Mouse (Mus musculus) olfactory bulb, adult 2 months (tissue): ENCODE results near the gene Tuba1c. TPM values are rescaled to one million over a fixed set of nuclear protein-coding genes. Genes with fewer than 3 reads are reported as not detected.

Experiments
- H3K27ac ChIP-seq: fragments of 200-500 bp; 2 replicates; pipeline ENCODE4 v1.5.1; 2012; ENCODE audit warnings: low read depth, low read length; ENCODE audit not compliant: insufficient read depth
- H3K4me1 ChIP-seq: fragments of 200-500 bp; 2 replicates; pipeline ENCODE4 v1.6.1; 2012; ENCODE audit warnings: low read length; ENCODE audit not compliant: control insufficient read depth, insufficient read depth
- H3K4me3 ChIP-seq: fragments of 200-500 bp; 2 replicates; pipeline ENCODE4 v1.5.1; 2012; ENCODE audit warnings: mild to moderate bottlenecking, low read depth, low read length, moderate library complexity; ENCODE audit not compliant: insufficient read depth
- CTCF ChIP-seq: fragments of 200-500 bp; IDR thresholded peaks from 2 replicates; pipeline ENCODE4 v1.5.1; 2012; ENCODE audit warnings: low read depth, mild to moderate bottlenecking, low read length, moderate library complexity; ENCODE audit not compliant: insufficient read depth
- POLR2A ChIP-seq: fragments of 200-500 bp; IDR thresholded peaks from 2 replicates; pipeline ENCODE4 v1.6.1; 2012; ENCODE audit warnings: mild to moderate bottlenecking, low read depth, low read length, moderate library complexity; ENCODE audit not compliant: insufficient read depth
- WGBS: fragments of 180-500 bp; shearing (Covaris S2); methylation state at CpG from one replicate; pipeline ENCODE4 v1.1.7; 2018; 5-methylcytosine and 5-hydroxymethylcytosine counted together
- polyA plus RNA-seq: library from polyadenylated mRNA; stranded (reverse); fragments of >200 nt; gene quantifications from 2 replicates; pipeline ENCODE4 v1.2.4, GENCODE M21; 2012; ENCODE audit warnings: low replicate concordance; ENCODE audit not compliant: missing spikeins, insufficient read depth, insufficient read length

Tuba1c gene
- polyA plus RNA-seq, 1 experiment: not detected

- no peak for TF ChIP-seq POLR2A
- TF ChIP-seq CTCF: no peak
- 82% methylated on average over 9 of the region's 9 CpGs for WGBS
- peaks cover 17% of the 10 kb centered on the region for H3K4me1 ChIP-seq
- no peak overlapping the region for H3K4me3 ChIP-seq
- no peak overlapping the region for H3K27ac ChIP-seq
These were observed 34.7 kb upstream of the Tuba1c start for GRCm38 (mm10) chr15:98994957-98995520.

- TF ChIP-seq POLR2A: no peak
- no peak for TF ChIP-seq CTCF
- H3K4me1 ChIP-seq: peaks cover 13% of the 10 kb centered on the region
- H3K4me3 ChIP-seq: no peak overlapping the region
- WGBS: 70% methylated on average over 7 of the region's 7 CpGs
- no peak overlapping the region for H3K27ac ChIP-seq
These were observed 32.9 kb upstream of the Tuba1c start for GRCm38 (mm10) chr15:98996840-98997239.

GRCm38 (mm10) chr15:98997938-98998774, 31.5 kb upstream of the Tuba1c start:
- TF ChIP-seq CTCF (no peak), POLR2A (no peak)
- H3K4me1 ChIP-seq: peaks cover 8% of the 10 kb centered on the region
- 58% methylated on average over 13 of the region's 13 CpGs for WGBS
- no peak overlapping the region for H3K4me3 ChIP-seq
- no peak overlapping the region; the same call in 1 of the 2 replicates for H3K27ac ChIP-seq

GRCm38 (mm10) chr15:98998775-98999157, 30.9 kb upstream of the Tuba1c start:
- no peak for TF ChIP-seq POLR2A
- no peak for TF ChIP-seq CTCF
- WGBS: 47% methylated on average over 6 of the region's 6 CpGs
- no peak overlapping the region for H3K27ac ChIP-seq

GRCm38 (mm10) chr15:99000535-99001283, 29.0 kb upstream of the Tuba1c start:
- 34% methylated on average over 14 of the region's 14 CpGs for WGBS
- H3K27ac ChIP-seq: no peak overlapping the region
- H3K4me1 ChIP-seq: peaks cover 8% of the 10 kb centered on the region
- TF ChIP-seq CTCF: no peak
- TF ChIP-seq POLR2A: no peak
- no peak overlapping the region for H3K4me3 ChIP-seq

More at GRCm38 (mm10) chr15:98998775-98999157, 30.9 kb upstream of the Tuba1c start:
- H3K4me3 ChIP-seq: no peak overlapping the region
- peaks cover 8% of the 10 kb centered on the region for H3K4me1 ChIP-seq

- Histone ChIP-seq H3K4me3 (peak overlapping the region; percentile 21), H3K27ac (no peak overlapping the region), H3K4me1 (peaks cover 8% of the 10 kb centered on the region)
- 18% methylated on average over 17 of the region's 17 CpGs for WGBS
- TF ChIP-seq CTCF (no peak), POLR2A (no peak)
These were observed 28.2 kb upstream of the Tuba1c start for GRCm38 (mm10) chr15:99001451-99001931.

- no peak for TF ChIP-seq POLR2A
- TF ChIP-seq CTCF: 0 out of 2 replicates have a peak, but pooled peaks have one; percentile 9
- no peak overlapping the region for H3K4me3 ChIP-seq
- H3K4me1 ChIP-seq: peaks cover 8% of the 10 kb centered on the region
- WGBS: 94% methylated on average over 5 of the region's 5 CpGs
- no peak overlapping the region for H3K27ac ChIP-seq
These were observed 26.1 kb upstream of the Tuba1c start for GRCm38 (mm10) chr15:99003600-99003999.

- 62% methylated on average over 6 of the region's 6 CpGs for WGBS
- TF ChIP-seq CTCF: no peak
- TF ChIP-seq POLR2A: no peak
- Histone ChIP-seq H3K4me3 (no peak overlapping the region), H3K27ac (no peak overlapping the region), H3K4me1 (no peaks in the 10 kb centered on the region)
These were observed 20.9 kb upstream of the Tuba1c start for GRCm38 (mm10) chr15:99008801-99009241.

GRCm38 (mm10) chr15:99010896-99011295, 18.8 kb upstream of the Tuba1c start:
- H3K4me3 ChIP-seq: no peak overlapping the region
- 86% methylated on average over 2 of the region's 2 CpGs for WGBS

More at GRCm38 (mm10) chr15:99010896-99011295, 18.8 kb upstream of the Tuba1c start:
- H3K27ac ChIP-seq: no peak overlapping the region
- H3K4me1 ChIP-seq: no peaks in the 10 kb centered on the region
- TF ChIP-seq POLR2A: no peak
- TF ChIP-seq CTCF: no peak
